Mouse (Mus musculus) limb, embryonic 12.5 days (tissue): ENCODE measurements around the gene Arhgap8. TPM values are rescaled to one million over a fixed set of nuclear protein-coding genes. Genes with fewer than 3 reads are reported as not detected.

Experiments used
- ATAC-seq: fragments of 200-750 bp; cut with Nextera tagmentation; 2 replicates; pipeline ENCODE4 v1.8.0; 2017; ENCODE audit warnings: low read depth, moderate TSS enrichment; ENCODE audit not compliant: insufficient number of reproducible peaks, insufficient read depth, low FRiP score, low TSS enrichment
- H3K27ac ChIP-seq: fragments of 300-500 bp; sonication (generic); 2 replicates; pipeline ENCODE4 v1.5.1; 2016; ENCODE audit warnings: mild to moderate bottlenecking, moderate library complexity
- H3K27me3 ChIP-seq: fragments of 300-500 bp; sonication (generic); 2 replicates; pipeline ENCODE4 v1.6.1; 2016; ENCODE audit warnings: mild to moderate bottlenecking, moderate library complexity
- H3K36me3 ChIP-seq: fragments of 300-500 bp; sonication (generic); 2 replicates; pipeline ENCODE4 v1.6.1; 2016; ENCODE audit warnings: mild to moderate bottlenecking, moderate library complexity
- H3K4me1 ChIP-seq: fragments of 300-500 bp; sonication (generic); replicated peaks from 2 replicates; pipeline ENCODE4 v1.6.1; 2016
- H3K4me2 ChIP-seq: fragments of 300-500 bp; sonication (generic); 2 replicates; pipeline ENCODE4 v1.6.1; 2016; ENCODE audit warnings: mild to moderate bottlenecking, moderate library complexity
- H3K4me3 ChIP-seq: fragments of 300-500 bp; sonication (generic); replicated peaks from 2 replicates; pipeline ENCODE4 v1.5.1; 2016; ENCODE audit warnings: mild to moderate bottlenecking
- H3K9ac ChIP-seq: fragments of 300-500 bp; sonication (generic); replicated peaks from 2 replicates; pipeline ENCODE4 v1.6.1; 2016; ENCODE audit warnings: mild to moderate bottlenecking, moderate library complexity
- H3K9me3 ChIP-seq: fragments of 300-500 bp; sonication (generic); 2 replicates; pipeline ENCODE4 v1.6.1; 2016; ENCODE audit warnings: mild to moderate bottlenecking, moderate library complexity
- WGBS: fragments of 180-500 bp; shearing (Covaris S2); methylation state at CpG from one replicate; pipeline ENCODE4 v1.1.7; 2016; 5-methylcytosine and 5-hydroxymethylcytosine counted together
- polyA plus RNA-seq: library from polyadenylated mRNA; unstranded; fragments of >200 nt; fragmentation: Nextera tagmentation; extraction: Ambion mirVana; gene quantifications from 2 replicates; pipeline ENCODE4 v1.2.1, GENCODE M21; 2016

Gene Arhgap8
- polyA plus RNA-seq, 1 experiment from 2014 or later: 6.4 TPM

DNA sequence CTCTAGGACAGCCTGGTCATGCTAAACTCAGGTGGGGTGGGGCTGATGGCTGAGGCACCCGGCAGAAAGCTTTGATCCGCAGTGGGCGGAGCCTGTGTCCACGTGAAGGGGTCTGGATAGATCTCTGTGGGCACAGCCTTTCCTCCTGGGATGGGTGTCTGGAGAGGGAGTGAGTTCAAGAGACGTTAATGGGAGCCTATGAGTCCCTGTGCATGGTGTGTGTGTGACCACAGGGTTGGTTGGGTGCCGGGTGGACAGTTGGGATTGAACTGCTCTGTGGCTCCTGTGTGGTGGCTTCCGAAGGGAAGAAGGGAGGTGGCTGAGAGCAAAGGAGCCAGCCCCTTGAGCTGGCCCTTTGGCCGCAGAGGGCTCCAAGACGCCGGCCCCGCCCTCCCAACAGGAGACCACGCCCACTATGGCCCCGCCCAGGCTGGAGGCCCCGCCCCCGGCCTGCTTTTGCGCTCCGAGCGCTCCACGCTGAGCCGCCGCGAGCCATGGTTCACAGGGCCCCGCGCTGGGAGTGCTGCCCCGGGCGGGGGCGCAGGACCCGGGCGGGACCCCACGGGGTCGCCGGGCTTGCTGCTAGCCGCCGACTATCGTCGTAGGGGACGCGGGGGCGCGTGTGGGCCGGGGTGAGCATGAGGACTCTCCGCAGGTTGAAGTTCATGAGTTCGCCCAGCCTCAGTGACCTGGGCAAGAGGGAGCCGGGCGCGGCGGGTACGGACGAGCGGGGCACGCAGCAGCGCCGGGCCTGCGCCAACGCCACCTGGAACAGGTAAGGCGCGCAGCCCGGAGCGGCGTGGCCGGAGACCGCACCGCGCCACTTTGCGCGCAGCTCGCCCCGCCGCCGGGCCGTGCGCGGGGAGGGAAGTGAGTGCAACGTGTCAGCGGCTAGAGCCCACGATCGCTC lies 39.1 kb upstream of the Arhgap8 start:
- H3K9ac ChIP-seq: peak overlapping the region; percentile 76
- ATAC-seq: peak; percentile 30; the same call in 1 of the 2 replicates
- H3K4me2 ChIP-seq: peak overlapping the region; percentile 95
- H3K27ac ChIP-seq: peak overlapping the region; percentile 47; the same call in 1 of the 2 replicates
- H3K4me1 ChIP-seq: peaks cover 47% of the 10 kb centered on the region
- H3K4me3 ChIP-seq: peak overlapping the region; percentile 74
- H3K27me3 ChIP-seq: 0 out of 2 replicates have a peak, but pooled peaks cover 3% of the 10 kb centered on the region
- H3K36me3 ChIP-seq: no peaks in the 10 kb centered on the region
- no peaks in the 10 kb centered on the region for H3K9me3 ChIP-seq
- under 1% methylated on average over 46 of the region's 77 CpGs for WGBS

DNA sequence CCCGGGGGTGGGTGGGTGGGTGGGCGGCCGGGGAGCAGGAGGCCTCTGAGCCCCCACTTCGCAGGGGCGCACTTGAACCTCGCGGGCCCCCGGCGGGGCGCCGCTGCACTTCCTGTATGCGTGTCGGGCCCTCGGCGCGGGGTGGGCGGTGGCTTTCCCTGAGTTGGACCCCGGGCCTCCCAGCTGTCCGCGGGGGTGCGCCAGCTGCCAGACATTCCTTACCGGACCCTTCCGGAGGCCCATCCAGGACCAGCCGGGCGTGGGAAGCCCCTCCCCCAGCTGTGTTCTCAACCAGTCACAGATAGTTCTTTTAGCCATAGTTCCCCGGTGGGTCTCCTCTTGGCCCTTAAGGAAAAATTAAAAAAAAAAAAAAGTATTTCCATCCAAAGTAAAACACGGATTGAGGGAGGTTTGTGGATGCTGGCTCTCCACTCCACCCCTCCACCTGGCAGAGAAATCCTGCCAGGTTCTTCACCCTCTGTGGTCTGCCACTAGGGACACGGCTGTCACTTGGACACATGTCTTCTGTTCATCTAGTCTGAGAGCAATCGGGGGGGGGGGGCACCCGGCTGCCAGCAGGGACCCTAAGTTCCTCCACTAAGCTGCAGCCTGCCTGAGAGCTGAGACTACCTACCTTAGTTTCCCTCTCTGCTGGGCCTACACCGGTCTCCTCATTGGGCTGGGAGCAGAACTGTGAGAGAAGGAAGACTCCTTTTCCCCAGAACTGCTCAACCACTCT lies 38.2 kb upstream of the Arhgap8 start:
- H3K4me2 ChIP-seq: peak overlapping the region; percentile 95
- peaks cover 47% of the 10 kb centered on the region for H3K4me1 ChIP-seq
- 0 out of 2 replicates have a peak, but pooled peaks cover 3% of the 10 kb centered on the region for H3K27me3 ChIP-seq
- H3K4me3 ChIP-seq: peak overlapping the region; percentile 74
- 1% methylated on average over 31 of the region's 31 CpGs for WGBS
- ATAC-seq: 0 out of 2 replicates have a peak, but pooled peaks have one; percentile 16
- no peaks in the 10 kb centered on the region for H3K36me3 ChIP-seq
- peak overlapping the region; percentile 76 for H3K9ac ChIP-seq
- peak overlapping the region; percentile 47; the same call in 1 of the 2 replicates for H3K27ac ChIP-seq
- H3K9me3 ChIP-seq: no peaks in the 10 kb centered on the region

DNA sequence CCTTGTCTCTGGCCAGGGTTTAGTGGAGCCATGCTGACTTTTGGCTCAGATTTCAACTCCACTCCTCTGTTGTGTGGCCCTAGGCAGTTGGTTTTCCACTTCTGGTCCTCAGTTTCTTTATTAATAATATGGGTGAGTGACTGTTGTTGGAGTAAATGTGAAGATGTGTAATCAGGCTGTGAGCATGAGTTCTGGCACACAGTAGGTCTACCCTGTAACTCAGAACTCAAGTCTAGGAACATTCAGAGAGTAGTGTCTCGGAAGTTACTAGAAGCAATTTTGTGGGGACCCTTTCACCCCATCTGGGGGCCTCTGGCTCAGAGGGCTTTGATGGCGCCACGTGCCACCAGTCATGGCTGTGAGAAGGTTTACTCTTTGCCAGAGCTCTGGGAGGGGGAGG lies 37.6 kb upstream of the Arhgap8 start:
- Histone ChIP-seq H3K27ac (0 out of 2 replicates have a peak overlapping the region, but pooled peaks have one; percentile 47), H3K36me3 (no peaks in the 10 kb centered on the region), H3K27me3 (0 out of 2 replicates have a peak, but pooled peaks cover 3% of the 10 kb centered on the region), H3K4me3 (peak overlapping the region; percentile 74), H3K4me2 (peak overlapping the region; percentile 95), H3K4me1 (peaks cover 50% of the 10 kb centered on the region), H3K9ac (peak overlapping the region; percentile 31; the same call in 1 of the 2 replicates), H3K9me3 (no peaks in the 10 kb centered on the region)
- no peak for ATAC-seq
- 68% methylated on average over 3 of the region's 3 CpGs for WGBS

- no peak overlapping the region for H3K27ac ChIP-seq
- H3K36me3 ChIP-seq: no peaks in the 10 kb centered on the region
- peaks cover 55% of the 10 kb centered on the region for H3K4me1 ChIP-seq
- H3K27me3 ChIP-seq: 0 out of 2 replicates have a peak, but pooled peaks cover 3% of the 10 kb centered on the region
- no peak for ATAC-seq
- no peak overlapping the region for H3K4me3 ChIP-seq
- WGBS: 73% methylated on average over 5 of the region's 5 CpGs
- peak overlapping the region; percentile 31; the same call in 1 of the 2 replicates for H3K9ac ChIP-seq
- peak overlapping the region; percentile 95 for H3K4me2 ChIP-seq
- H3K9me3 ChIP-seq: no peaks in the 10 kb centered on the region
Measured at GRCm38 (mm10) chr15:84682821-84683220, 37.0 kb upstream of the Arhgap8 start.

DNA sequence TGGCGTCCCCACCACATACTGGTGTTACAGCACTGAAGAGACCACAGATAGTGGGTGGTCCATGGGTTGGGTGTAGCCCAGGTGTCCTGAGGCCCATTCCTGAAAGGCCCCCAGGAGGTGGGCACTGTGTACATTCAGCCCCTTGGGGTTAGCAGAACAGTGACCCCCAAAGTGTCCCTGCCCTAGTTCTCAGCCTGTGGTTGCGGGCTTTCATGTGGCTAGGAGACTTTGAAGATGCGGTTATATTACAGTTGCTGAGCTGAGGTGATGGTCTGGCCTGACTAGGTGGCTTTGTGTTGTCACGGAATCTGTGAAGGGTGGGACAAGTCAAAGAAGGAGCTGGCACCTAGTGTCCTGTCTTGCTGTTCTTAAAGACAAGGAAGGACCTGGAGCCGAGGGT lies 35.3 kb upstream of the Arhgap8 start:
- Histone ChIP-seq H3K27me3 (0 out of 2 replicates have a peak, but pooled peaks cover 3% of the 10 kb centered on the region), H3K9me3 (no peaks in the 10 kb centered on the region), H3K36me3 (peaks cover 13% of the 10 kb centered on the region), H3K9ac (no peak overlapping the region), H3K27ac (no peak overlapping the region), H3K4me2 (no peak overlapping the region), H3K4me3 (no peak overlapping the region), H3K4me1 (peaks cover 55% of the 10 kb centered on the region)
- ATAC-seq: no peak
- WGBS: 71% methylated on average over 5 of the region's 5 CpGs

DNA sequence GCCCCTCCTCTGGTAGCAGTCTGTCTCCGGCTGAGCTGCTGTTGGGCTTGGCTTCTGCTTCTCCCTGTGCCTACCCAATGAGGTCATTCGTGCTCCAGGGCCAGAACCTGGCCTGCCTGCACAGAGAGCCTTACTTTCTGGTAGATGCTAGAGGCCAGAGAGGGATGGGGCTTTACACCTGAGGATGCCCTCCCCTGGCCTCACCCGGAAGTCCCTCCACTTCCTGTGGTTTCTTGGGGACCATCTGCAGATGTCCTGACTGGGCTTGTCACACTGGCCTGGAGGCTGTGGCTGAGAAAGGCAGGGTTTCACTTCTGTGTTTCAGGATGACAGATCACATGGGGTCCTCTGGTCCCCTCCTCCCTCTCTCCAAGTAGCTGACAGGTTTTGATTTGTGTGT lies 34.4 kb upstream of the Arhgap8 start:
- no peak overlapping the region for H3K4me3 ChIP-seq
- H3K27ac ChIP-seq: peak overlapping the region; percentile 8; the same call in 1 of the 2 replicates
- no peak overlapping the region for H3K9ac ChIP-seq
- ATAC-seq: no peak
- H3K9me3 ChIP-seq: no peaks in the 10 kb centered on the region
- WGBS: 51% methylated on average over 3 of the region's 3 CpGs
- H3K4me2 ChIP-seq: no peak overlapping the region
- peaks cover 52% of the 10 kb centered on the region for H3K4me1 ChIP-seq
- H3K27me3 ChIP-seq: no peaks in the 10 kb centered on the region
- peaks cover 22% of the 10 kb centered on the region for H3K36me3 ChIP-seq

- H3K9ac ChIP-seq: no peak overlapping the region
- no peaks in the 10 kb centered on the region for H3K9me3 ChIP-seq
- H3K4me2 ChIP-seq: no peak overlapping the region
- ATAC-seq: no peak
- H3K27ac ChIP-seq: 0 out of 2 replicates have a peak overlapping the region, but pooled peaks have one; percentile 17
- 76% methylated on average over 14 of the region's 14 CpGs for WGBS
- no peaks in the 10 kb centered on the region for H3K27me3 ChIP-seq
- H3K4me3 ChIP-seq: no peak overlapping the region
- peaks cover 45% of the 10 kb centered on the region for H3K36me3 ChIP-seq
- H3K4me1 ChIP-seq: peaks cover 32% of the 10 kb centered on the region
Measured at GRCm38 (mm10) chr15:84687904-84688303, 31.9 kb upstream of the Arhgap8 start.

GRCm38 (mm10) chr15:84689356-84689755 lies 30.5 kb upstream of the Arhgap8 start:
- Histone ChIP-seq H3K9ac (no peak overlapping the region), H3K27me3 (no peaks in the 10 kb centered on the region), H3K36me3 (peaks cover 58% of the 10 kb centered on the region), H3K4me1 (peaks cover 18% of the 10 kb centered on the region), H3K27ac (no peak overlapping the region), H3K9me3 (no peaks in the 10 kb centered on the region), H3K4me2 (no peak overlapping the region), H3K4me3 (no peak overlapping the region)
- WGBS: 90% methylated on average over 6 of the region's 6 CpGs
- ATAC-seq: no peak

- Histone ChIP-seq H3K4me2 (no peak overlapping the region), H3K36me3 (peaks cover 67% of the 10 kb centered on the region), H3K9me3 (no peaks in the 10 kb centered on the region), H3K9ac (no peak overlapping the region), H3K27me3 (no peaks in the 10 kb centered on the region), H3K4me3 (no peak overlapping the region), H3K27ac (no peak overlapping the region), H3K4me1 (peaks cover 16% of the 10 kb centered on the region)
- ATAC-seq: no peak
- 93% methylated on average over 6 of the region's 6 CpGs for WGBS
Measured at GRCm38 (mm10) chr15:84691513-84691912, 28.3 kb upstream of the Arhgap8 start.

GRCm38 (mm10) chr15:84692645-84693044 lies 27.2 kb upstream of the Arhgap8 start:
- Histone ChIP-seq H3K27ac (no peak overlapping the region), H3K4me1 (peaks cover 20% of the 10 kb centered on the region), H3K9ac (no peak overlapping the region), H3K36me3 (peaks cover 71% of the 10 kb centered on the region), H3K9me3 (no peaks in the 10 kb centered on the region), H3K4me2 (no peak overlapping the region), H3K4me3 (no peak overlapping the region), H3K27me3 (no peaks in the 10 kb centered on the region)
- no peak for ATAC-seq
- 94% methylated on average over 7 of the region's 7 CpGs for WGBS

GRCm38 (mm10) chr15:84696021-84696420 lies 23.8 kb upstream of the Arhgap8 start:
- peaks cover 28% of the 10 kb centered on the region for H3K4me1 ChIP-seq
- H3K36me3 ChIP-seq: peaks cover 59% of the 10 kb centered on the region
- no peak overlapping the region for H3K9ac ChIP-seq
- ATAC-seq: no peak
- no peak overlapping the region; the same call in 1 of the 2 replicates for H3K27ac ChIP-seq
- 61% methylated on average over 4 of the region's 4 CpGs for WGBS
- H3K4me2 ChIP-seq: no peak overlapping the region
- no peaks in the 10 kb centered on the region for H3K27me3 ChIP-seq
- no peak overlapping the region for H3K4me3 ChIP-seq
- H3K9me3 ChIP-seq: no peaks in the 10 kb centered on the region
